Mouse (Mus musculus) thymus, adult 2 months (tissue): ENCODE results near the gene Tusc2. TPM values are rescaled to one million over a fixed set of nuclear protein-coding genes. Genes with fewer than 3 reads are reported as not detected.
A peak's percentile ranks its signal among the peaks of the same experiment; 100 is the strongest.
"Not testable (repeated sequence)": the region's sequence is repeated elsewhere in the genome, so short reads cannot be mapped to it uniquely, and the experiment has no call there.

Experiments
- DNase-seq: peaks from one replicate; pipeline ENCODE4 v3.0.0; 2021
- H3K27ac ChIP-seq: fragments of 200-500 bp; 2 replicates; pipeline ENCODE4 v1.5.1; 2012; ENCODE audit warnings: low read length, control low read depth; ENCODE audit not compliant: control insufficient read depth, insufficient read depth
- H3K27me3 ChIP-seq: fragments of 200-500 bp; 2 replicates; pipeline ENCODE4 v1.6.1; 2012; ENCODE audit warnings: mild to moderate bottlenecking, low read length, moderate library complexity, mixed read lengths; ENCODE audit not compliant: control insufficient read depth, insufficient read depth
- H3K36me3 ChIP-seq: fragments of 200-500 bp; 2 replicates; pipeline ENCODE4 v1.6.1; 2012; ENCODE audit warnings: mild to moderate bottlenecking, low read length, moderate library complexity; ENCODE audit not compliant: control insufficient read depth, insufficient read depth
- H3K4me1 ChIP-seq: fragments of 200-500 bp; replicated peaks from 2 replicates; pipeline ENCODE4 v1.6.1; 2012; ENCODE audit warnings: low read length; ENCODE audit not compliant: control insufficient read depth, insufficient read depth
- H3K4me3 ChIP-seq: fragments of 200-500 bp; 2 replicates; pipeline ENCODE4 v1.5.1; 2012; ENCODE audit warnings: mild to moderate bottlenecking, low read length, control low read depth, moderate library complexity; ENCODE audit not compliant: control insufficient read depth, insufficient read depth
- CTCF ChIP-seq: fragments of 200-500 bp; IDR thresholded peaks from 2 replicates; pipeline ENCODE4 v1.5.1; 2012; ENCODE audit warnings: mild to moderate bottlenecking, control low read depth, low read length, moderate library complexity, borderline replicate concordance; ENCODE audit not compliant: control insufficient read depth, poor library complexity, insufficient read depth; ENCODE audit errors: extremely low read depth
- POLR2A ChIP-seq: fragments of 200-500 bp; IDR thresholded peaks from 2 replicates; pipeline ENCODE4 v1.6.1; 2012; ENCODE audit warnings: mild to moderate bottlenecking, low read length, control low read depth, moderate library complexity; ENCODE audit not compliant: control insufficient read depth, poor library complexity, insufficient read depth; ENCODE audit errors: extremely low read depth
- WGBS: fragments of 180-500 bp; shearing (Covaris S2); methylation state at CpG from one replicate; pipeline ENCODE4 v1.1.7; 2018; 5-methylcytosine and 5-hydroxymethylcytosine counted together
- polyA plus RNA-seq: library from polyadenylated mRNA; depleted of rRNA; stranded (reverse); fragments of >200 nt; gene quantifications from 2 replicates; pipeline ENCODE4 v1.2.3, GENCODE M21; 2012

Gene Tusc2
- polyA plus RNA-seq, 1 experiment = 67.3 TPM

DNA sequence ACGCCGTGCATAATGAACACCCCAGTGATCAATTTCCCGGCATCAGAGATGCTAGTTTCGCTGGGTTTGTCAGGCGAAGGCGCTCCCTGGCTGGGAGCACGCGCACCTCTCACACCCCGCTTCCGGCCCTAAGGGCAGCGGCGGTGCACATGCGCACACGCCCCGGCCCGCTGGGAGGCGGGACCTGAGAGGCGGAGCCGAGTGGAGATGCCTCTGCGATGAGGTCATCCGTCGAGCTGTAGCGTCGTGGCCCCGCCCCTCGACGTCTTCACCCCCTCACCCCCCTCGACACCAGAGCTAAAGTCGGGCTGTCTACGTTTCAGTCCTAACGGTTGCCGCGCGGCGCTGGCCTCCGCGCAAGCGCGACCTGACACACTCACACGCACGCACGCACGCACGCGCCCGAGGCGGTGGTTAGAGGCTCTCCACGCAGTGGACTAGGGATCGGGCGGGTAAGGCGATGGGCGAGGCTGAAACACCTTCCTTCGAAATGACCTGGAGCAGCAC lies 8.7 kb upstream of the Tusc2 start:
- TF ChIP-seq CTCF (peak; percentile 34; the same call in 1 of the 2 replicates), POLR2A (peak; percentile 90)
- Histone ChIP-seq H3K4me3 (peak overlapping the region; percentile 73), H3K27me3 (no peaks in the 10 kb centered on the region), H3K36me3 (peaks cover 23% of the 10 kb centered on the region), H3K27ac (peak overlapping the region; percentile 75), H3K4me1 (peaks cover 49% of the 10 kb centered on the region)
- DNase-seq = peak; percentile 94
- WGBS = under 1% methylated on average over 53 of the region's 53 CpGs

DNA sequence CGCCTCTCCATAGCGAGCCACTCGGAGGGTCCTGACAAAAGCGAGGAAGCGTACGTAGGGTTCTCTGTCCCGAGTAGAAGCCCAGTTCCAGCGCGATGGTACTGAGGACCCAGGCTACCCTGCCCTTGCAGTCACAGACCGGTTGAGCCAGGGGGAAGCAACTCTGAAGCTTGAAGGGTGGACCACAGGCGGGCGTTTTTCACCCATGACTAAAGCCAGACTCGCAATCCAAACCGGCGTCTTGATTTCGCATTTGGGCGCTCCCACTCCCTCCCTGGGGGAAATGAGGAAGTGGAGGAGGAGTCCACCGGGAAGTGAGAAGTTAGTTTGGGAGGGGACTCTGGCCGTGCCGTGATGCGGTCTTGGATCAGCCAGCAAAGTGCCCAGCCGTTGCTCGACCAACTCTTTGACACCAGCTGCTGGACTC lies 8.0 kb upstream of the Tusc2 start:
- no peak for TF ChIP-seq CTCF
- no peak for TF ChIP-seq POLR2A
- Histone ChIP-seq H3K27ac (peak overlapping the region; percentile 66), H3K27me3 (no peaks in the 10 kb centered on the region), H3K4me1 (peaks cover 49% of the 10 kb centered on the region), H3K4me3 (peak overlapping the region; percentile 73), H3K36me3 (peaks cover 28% of the 10 kb centered on the region)
- DNase-seq = no peak
- WGBS = under 1% methylated on average over 23 of the region's 23 CpGs

DNA sequence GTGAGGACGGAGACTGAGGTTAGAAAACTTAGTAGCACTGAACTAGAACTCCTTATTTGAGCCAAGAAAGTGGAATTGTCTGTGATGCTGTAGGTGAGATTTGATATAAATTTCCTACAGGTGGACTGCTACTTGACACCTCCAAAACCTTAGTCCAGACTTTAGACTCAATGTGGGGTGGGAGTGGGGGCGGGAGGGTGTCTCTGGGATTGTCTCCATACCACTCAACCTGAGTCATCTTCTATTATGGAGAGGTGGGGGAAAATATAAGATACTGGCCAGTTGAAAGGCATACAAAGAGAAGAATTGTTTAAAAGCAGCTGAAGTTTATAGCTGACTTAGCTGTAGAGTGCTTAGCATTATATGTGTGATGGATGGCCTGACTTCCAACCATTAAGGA lies 7.4 kb upstream of the Tusc2 start:
- DNase-seq = no peak
- Histone ChIP-seq H3K27ac (no peak overlapping the region; the same call in 1 of the 2 replicates), H3K27me3 (no peaks in the 10 kb centered on the region), H3K4me1 (peaks cover 42% of the 10 kb centered on the region), H3K4me3 (peak overlapping the region; percentile 73), H3K36me3 (peaks cover 31% of the 10 kb centered on the region)
- 49% methylated on average over 2 of the region's 2 CpGs for WGBS
- TF ChIP-seq POLR2A = no peak
- TF ChIP-seq CTCF = no peak

DNA sequence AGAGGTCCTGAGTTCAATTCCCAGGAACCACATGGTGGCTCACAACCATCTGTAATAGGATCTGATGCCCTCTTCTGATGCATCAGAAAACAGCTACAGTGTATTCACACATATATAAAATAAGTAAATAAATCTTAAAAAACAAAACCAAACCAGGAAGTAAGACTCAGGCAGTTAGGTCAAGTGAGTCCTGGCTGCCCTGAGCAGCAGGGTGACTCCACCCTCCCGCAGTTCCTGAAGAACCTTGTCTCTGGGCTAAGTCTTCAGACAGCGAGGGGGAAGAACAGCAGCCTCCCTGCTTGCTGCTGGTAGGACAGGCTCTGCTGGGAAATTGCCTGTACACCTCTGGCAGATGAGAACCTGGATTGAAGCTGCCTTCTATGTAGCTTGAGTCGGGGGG lies 6.7 kb upstream of the Tusc2 start:
- no peak overlapping the region for H3K4me3 ChIP-seq
- H3K36me3 ChIP-seq = peaks cover 37% of the 10 kb centered on the region
- no peak for DNase-seq
- H3K27ac ChIP-seq = no peak overlapping the region
- H3K4me1 ChIP-seq = peaks cover 36% of the 10 kb centered on the region
- TF ChIP-seq POLR2A = no peak
- TF ChIP-seq CTCF = no peak
- no peaks in the 10 kb centered on the region for H3K27me3 ChIP-seq
- 43% methylated on average over 3 of the region's 3 CpGs for WGBS

DNA sequence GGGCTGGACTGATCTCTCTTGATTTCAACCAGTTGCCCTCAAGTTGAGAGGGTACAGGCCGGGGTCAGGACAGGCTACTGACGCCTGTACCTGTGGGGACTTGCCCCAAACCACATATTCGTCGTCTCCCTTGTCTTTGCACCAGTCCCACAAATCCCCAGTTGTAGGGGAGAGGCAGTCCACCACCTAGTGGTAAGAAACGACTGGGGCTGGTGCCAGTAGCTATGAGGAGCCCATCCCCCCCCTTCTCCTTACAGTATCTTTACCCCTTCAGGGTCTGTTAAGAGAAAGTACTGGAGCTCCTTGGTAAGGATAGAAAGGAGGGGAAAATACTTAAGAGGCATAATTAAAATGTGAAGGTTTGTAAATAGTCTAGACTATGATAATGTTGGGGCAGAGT lies 2.5 kb downstream of the Tusc2 start:
- H3K27ac ChIP-seq, H3K27me3 ChIP-seq, H3K4me3 ChIP-seq, DNase-seq: not testable (repeated sequence)
- Histone ChIP-seq H3K4me1 (peaks cover 34% of the 10 kb centered on the region), H3K36me3 (peaks cover 14% of the 10 kb centered on the region)
- WGBS = 55% methylated on average over 5 of the region's 5 CpGs

DNA sequence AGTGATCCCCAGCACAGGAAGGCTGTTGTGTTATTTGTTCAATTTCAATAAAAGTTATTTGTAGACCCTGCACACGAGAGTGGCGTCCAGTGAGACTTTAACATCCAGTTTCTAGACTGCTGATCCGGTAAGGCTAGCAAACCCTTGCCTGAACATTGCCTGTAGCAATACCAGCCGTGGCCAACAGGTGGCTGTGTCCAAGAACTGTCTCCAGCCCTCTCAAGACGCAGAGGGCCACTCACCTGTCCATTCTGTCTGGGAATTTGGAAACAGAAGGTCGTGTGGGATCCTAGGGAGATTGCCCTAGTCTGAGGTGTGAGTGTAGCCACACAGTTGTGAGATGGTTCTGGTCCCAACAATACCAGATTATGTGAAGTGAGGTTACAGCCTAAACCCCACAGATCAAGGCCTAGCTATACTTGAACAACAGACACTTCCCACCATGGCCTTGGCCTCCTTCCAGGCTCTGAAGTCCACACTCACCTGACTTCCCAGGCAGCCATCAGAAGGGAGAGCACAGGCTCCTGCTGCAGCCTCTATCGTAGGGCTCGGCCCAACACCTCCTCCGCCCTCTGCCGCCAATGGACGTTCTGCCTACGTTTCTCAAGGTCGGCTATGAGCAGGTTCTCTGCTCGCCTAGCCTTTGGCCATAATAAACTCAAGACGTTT lies 3.1 kb downstream of the Tusc2 start:
- Histone ChIP-seq H3K4me3 (no peak overlapping the region), H3K27ac (no peak overlapping the region)
- WGBS = 71% methylated on average over 15 of the region's 15 CpGs

More for the DNA sequence above, 3.1 kb downstream of the Tusc2 start:
- peaks cover 8% of the 10 kb centered on the region for H3K36me3 ChIP-seq
- peak; percentile 80 for DNase-seq
- no peaks in the 10 kb centered on the region for H3K27me3 ChIP-seq
- peaks cover 34% of the 10 kb centered on the region for H3K4me1 ChIP-seq
- TF ChIP-seq POLR2A = no peak
- peak; percentile 75; the same call in 1 of the 2 replicates for TF ChIP-seq CTCF
